Mouse (Mus musculus): ENCODE measurements around the gene Phf20. TPM values are rescaled to one million over a fixed set of nuclear protein-coding genes. Genes with fewer than 3 reads are reported as not detected.

The Phf20 gene
- total and polyA plus RNA-seq, 2 experiments from 2014 or later: 10.6 to 30.4 TPM

DNA sequence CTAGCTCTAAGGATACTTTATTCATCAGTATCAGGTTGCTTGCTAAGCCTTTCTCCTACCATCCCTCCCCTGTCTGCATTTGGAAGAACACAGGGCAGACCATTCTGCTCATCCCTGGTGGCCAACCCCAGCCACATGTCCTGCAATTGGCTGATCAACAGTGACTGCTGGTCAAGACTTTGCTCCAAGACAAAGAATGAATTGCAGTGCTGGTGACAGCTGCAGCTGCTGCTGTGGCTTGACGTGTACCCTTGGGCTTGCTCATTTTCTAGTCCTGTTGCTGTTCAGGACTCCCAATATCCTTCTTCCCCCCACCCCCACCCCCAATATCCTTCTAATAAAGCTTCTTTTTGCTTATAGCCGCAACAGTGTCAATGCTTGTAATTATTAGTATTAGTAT lies 4.2 kb upstream of the Phf20 start:
- no peak overlapping the region for H3K9ac ChIP-seq (replicated peaks; ENCODE audit: low read depth, low read length)
- no peak for ATAC-seq (ENCODE audit: insufficient read depth, low read depth)
- no peaks in the 10 kb centered on the region for H3K9me3 ChIP-seq (replicated peaks; ENCODE audit: control insufficient read depth, low read length)
- no peak overlapping the region for H3K4me3 ChIP-seq (ENCODE audit: low read depth, low read length)
- H3K4me2 ChIP-seq (ENCODE audit: low read depth, low read length): no peak overlapping the region
- H3K36me3 ChIP-seq (replicated peaks; ENCODE audit: control insufficient read depth, insufficient read depth, low read length): no peaks in the 10 kb centered on the region
- DNase-seq (ENCODE audit: low spot score): no peak
- H3K27me3 ChIP-seq (ENCODE audit: control insufficient read depth, insufficient read depth, low read length): no peaks in the 10 kb centered on the region
- H3K27ac ChIP-seq (ENCODE audit: low read depth): no peak overlapping the region
- WGBS: 80% methylated on average over 2 of the region's 2 CpGs
- H3K4me1 ChIP-seq (ENCODE audit: control insufficient read depth, insufficient read depth): peaks cover 3% of the 10 kb centered on the region; the same call in 1 of the 2 replicates
- TF ChIP-seq CTCF (IDR thresholded peaks at IDR 0.05; ENCODE audit: low read depth) (no peak), EP300 (IDR thresholded peaks at IDR 0.05; ENCODE audit: low read depth) (no peak)

DNA sequence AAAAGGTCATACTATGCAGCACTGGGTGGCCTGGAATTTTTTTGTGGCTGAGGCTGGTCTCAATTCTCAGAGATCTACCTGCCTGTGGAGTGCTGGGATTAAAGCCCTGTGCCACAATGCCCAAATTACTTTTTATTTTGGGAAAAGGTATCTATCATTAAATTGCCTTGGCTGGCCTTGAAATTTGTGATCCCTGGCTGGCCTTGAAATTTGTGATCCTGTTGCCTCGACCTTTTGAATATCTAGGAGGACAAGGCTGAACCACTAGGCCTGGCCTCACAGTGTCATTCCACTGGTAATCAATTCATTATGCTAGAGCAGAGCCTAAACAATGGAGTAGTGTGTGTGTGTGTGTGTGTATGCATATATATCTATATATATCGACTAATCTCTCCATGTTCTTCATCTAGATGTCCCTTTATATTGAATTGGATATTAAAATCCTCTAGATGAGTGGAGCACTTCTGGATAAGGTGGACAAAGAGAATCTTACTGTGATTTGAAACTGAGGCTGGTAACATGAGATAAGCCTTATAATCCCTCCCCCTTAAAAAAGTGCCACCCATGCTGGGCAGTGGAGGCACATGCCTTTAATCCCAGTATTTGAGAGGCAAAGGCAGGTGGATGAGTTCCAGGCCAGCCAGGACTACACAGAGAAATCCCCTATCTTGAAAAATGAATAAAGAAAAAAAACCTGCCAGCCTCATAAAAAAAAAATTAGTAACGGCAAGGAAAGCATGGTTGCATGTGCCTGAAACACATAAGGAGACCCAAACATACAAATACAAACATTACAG lies 3.0 kb upstream of the Phf20 start:
- Histone ChIP-seq H3K4me2 (ENCODE audit: low read depth, low read length) (no peak overlapping the region), H3K36me3 (replicated peaks; ENCODE audit: control insufficient read depth, insufficient read depth, low read length) (no peaks in the 10 kb centered on the region), H3K9ac (replicated peaks; ENCODE audit: low read depth, low read length) (no peak overlapping the region), H3K27me3 (ENCODE audit: control insufficient read depth, insufficient read depth, low read length) (no peaks in the 10 kb centered on the region), H3K27ac (ENCODE audit: low read depth) (no peak overlapping the region), H3K4me3 (ENCODE audit: low read depth, low read length) (no peak overlapping the region), H3K9me3 (replicated peaks; ENCODE audit: control insufficient read depth, low read length) (no peaks in the 10 kb centered on the region), H3K4me1 (ENCODE audit: control insufficient read depth, insufficient read depth) (peaks cover 3% of the 10 kb centered on the region; the same call in 1 of the 2 replicates)
- 71% methylated on average over 3 of the region's 3 CpGs for WGBS
- DNase-seq (ENCODE audit: low spot score) (no peak), ATAC-seq (ENCODE audit: insufficient read depth, low read depth) (no peak)
- TF ChIP-seq CTCF (IDR thresholded peaks at IDR 0.05; ENCODE audit: low read depth): no peak
- TF ChIP-seq EP300 (IDR thresholded peaks at IDR 0.05; ENCODE audit: low read depth): no peak

DNA sequence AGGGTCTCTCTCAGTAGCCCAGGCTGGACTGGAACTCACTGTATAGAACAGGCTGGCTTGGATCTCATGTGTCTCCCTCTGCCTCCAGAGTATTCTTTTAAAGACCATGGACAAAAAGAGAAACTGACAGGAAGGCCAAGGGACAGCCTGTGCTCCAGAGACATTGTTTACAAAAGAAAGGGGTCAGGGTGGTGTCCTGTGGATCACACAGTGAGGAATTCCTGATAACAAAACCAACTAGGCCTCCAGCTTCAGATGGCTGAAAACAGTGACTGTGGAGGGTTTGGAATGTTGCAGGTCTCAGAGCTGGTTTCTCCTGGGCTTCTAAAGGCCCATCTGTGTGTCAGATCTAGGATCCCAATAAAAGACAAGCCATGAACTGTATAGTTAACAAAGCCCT lies 1.7 kb upstream of the Phf20 start:
- no peaks in the 10 kb centered on the region for H3K9me3 ChIP-seq (replicated peaks; ENCODE audit: control insufficient read depth, low read length)
- DNase-seq (ENCODE audit: low spot score): no peak
- H3K27me3 ChIP-seq (ENCODE audit: control insufficient read depth, insufficient read depth, low read length): no peaks in the 10 kb centered on the region
- H3K4me3 ChIP-seq (ENCODE audit: low read depth, low read length): no peak overlapping the region
- no peaks in the 10 kb centered on the region for H3K36me3 ChIP-seq (replicated peaks; ENCODE audit: control insufficient read depth, insufficient read depth, low read length)
- TF ChIP-seq EP300 (IDR thresholded peaks at IDR 0.05; ENCODE audit: low read depth): no peak
- no peak for TF ChIP-seq CTCF (IDR thresholded peaks at IDR 0.05; ENCODE audit: low read depth)
- H3K9ac ChIP-seq (replicated peaks; ENCODE audit: low read depth, low read length): no peak overlapping the region
- ATAC-seq (ENCODE audit: insufficient read depth, low read depth): no peak
- H3K4me2 ChIP-seq (ENCODE audit: low read depth, low read length): no peak overlapping the region
- peaks cover 9% of the 10 kb centered on the region for H3K4me1 ChIP-seq (ENCODE audit: control insufficient read depth, insufficient read depth)
- H3K27ac ChIP-seq (ENCODE audit: low read depth): no peak overlapping the region

DNA sequence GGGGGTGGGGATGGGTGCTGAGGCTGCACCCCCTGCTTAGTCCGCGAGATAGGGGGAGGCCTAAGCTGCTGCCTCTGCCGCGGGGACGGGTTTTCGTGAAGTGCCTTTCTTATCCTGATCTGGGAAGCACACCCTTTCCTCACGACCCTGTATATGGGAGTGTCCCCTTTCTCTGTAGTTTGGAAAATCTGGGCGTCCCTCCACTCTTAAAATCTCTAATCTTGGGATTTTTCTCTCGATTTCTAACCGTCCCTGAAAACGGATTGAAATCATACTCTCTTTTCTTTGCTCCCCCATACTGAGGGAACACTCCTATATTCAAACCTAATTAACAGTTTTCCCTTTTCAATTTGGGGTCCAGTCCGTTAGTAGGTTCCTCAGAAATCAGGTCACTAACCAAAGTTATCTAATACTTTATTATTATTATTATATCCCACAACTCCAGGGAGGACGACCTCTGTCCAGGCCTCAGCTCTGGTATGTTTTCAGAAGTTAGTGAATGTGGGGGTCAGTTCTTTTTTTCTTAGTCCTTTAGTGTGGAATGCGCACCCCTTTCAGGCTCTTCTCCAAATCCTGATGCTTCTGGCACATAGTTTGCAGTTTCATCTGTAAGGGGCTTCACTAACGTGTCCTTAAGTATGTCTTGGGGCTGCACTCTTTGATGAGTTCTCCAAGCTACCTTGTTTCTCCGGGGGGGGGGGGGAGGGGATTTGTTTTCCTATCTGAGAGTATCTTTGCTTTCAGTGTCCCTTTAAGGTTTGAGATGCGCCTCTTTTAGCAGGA lies 1.1 kb downstream of the Phf20 start:
- no peak for TF ChIP-seq CTCF (IDR thresholded peaks at IDR 0.05; ENCODE audit: low read depth)
- TF ChIP-seq EP300 (IDR thresholded peaks at IDR 0.05; ENCODE audit: low read depth): no peak
- no peaks in the 10 kb centered on the region for H3K9me3 ChIP-seq (replicated peaks; ENCODE audit: control insufficient read depth, low read length)
- DNase-seq (ENCODE audit: low spot score) (no peak), ATAC-seq (ENCODE audit: insufficient read depth, low read depth) (no peak; the same call in 1 of the 2 replicates)
- peak overlapping the region; percentile 96 for H3K27ac ChIP-seq (ENCODE audit: low read depth)
- H3K36me3 ChIP-seq (replicated peaks; ENCODE audit: control insufficient read depth, insufficient read depth, low read length): no peaks in the 10 kb centered on the region
- H3K4me3 ChIP-seq (ENCODE audit: low read depth, low read length): peak overlapping the region; percentile 77
- H3K27me3 ChIP-seq (ENCODE audit: control insufficient read depth, insufficient read depth, low read length): no peaks in the 10 kb centered on the region
- H3K4me1 ChIP-seq (ENCODE audit: control insufficient read depth, insufficient read depth): peaks cover 16% of the 10 kb centered on the region
- 3% methylated on average over 17 of the region's 17 CpGs for WGBS
- H3K4me2 ChIP-seq (ENCODE audit: low read depth, low read length): peak overlapping the region; percentile 97
- peak overlapping the region; percentile 72 for H3K9ac ChIP-seq (replicated peaks; ENCODE audit: low read depth, low read length)

DNA sequence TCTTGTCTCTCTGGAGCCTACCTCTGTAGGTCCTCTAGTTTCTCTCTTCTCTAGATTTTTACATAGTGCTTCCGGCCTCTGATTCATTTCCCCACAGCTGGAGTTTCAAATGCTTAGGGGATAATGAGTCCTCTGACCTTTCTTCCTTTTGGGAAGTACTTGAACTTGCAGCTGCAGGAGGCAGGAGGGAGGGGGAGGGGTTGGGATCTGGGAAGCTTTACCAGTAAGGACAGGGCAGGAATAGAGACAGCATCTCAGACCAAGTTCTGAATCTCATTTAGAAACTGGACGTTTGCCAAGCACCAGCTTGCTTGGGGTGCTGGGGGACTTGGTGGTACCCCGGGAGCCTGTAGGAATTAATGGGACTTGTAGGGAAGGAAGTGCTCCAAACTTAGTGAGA lies 3.7 kb downstream of the Phf20 start:
- no peak overlapping the region for H3K27ac ChIP-seq (ENCODE audit: low read depth)
- no peak overlapping the region for H3K4me3 ChIP-seq (ENCODE audit: low read depth, low read length)
- peaks cover 28% of the 10 kb centered on the region for H3K4me1 ChIP-seq (ENCODE audit: control insufficient read depth, insufficient read depth)
- ATAC-seq (ENCODE audit: insufficient read depth, low read depth) (no peak), DNase-seq (ENCODE audit: low spot score) (no peak)
- WGBS: 56% methylated on average over 3 of the region's 3 CpGs
- no peaks in the 10 kb centered on the region for H3K9me3 ChIP-seq (replicated peaks; ENCODE audit: control insufficient read depth, low read length)
- no peak overlapping the region for H3K9ac ChIP-seq (replicated peaks; ENCODE audit: low read depth, low read length)
- H3K36me3 ChIP-seq (replicated peaks; ENCODE audit: control insufficient read depth, insufficient read depth, low read length): no peaks in the 10 kb centered on the region
- no peaks in the 10 kb centered on the region for H3K27me3 ChIP-seq (ENCODE audit: control insufficient read depth, insufficient read depth, low read length)
- no peak overlapping the region for H3K4me2 ChIP-seq (ENCODE audit: low read depth, low read length)
- TF ChIP-seq EP300 (IDR thresholded peaks at IDR 0.05; ENCODE audit: low read depth) (no peak), CTCF (IDR thresholded peaks at IDR 0.05; ENCODE audit: low read depth) (no peak)
